Comparison of ENCODE assay signal across 8 mouse cellular contexts in the genomic region with DNA sequence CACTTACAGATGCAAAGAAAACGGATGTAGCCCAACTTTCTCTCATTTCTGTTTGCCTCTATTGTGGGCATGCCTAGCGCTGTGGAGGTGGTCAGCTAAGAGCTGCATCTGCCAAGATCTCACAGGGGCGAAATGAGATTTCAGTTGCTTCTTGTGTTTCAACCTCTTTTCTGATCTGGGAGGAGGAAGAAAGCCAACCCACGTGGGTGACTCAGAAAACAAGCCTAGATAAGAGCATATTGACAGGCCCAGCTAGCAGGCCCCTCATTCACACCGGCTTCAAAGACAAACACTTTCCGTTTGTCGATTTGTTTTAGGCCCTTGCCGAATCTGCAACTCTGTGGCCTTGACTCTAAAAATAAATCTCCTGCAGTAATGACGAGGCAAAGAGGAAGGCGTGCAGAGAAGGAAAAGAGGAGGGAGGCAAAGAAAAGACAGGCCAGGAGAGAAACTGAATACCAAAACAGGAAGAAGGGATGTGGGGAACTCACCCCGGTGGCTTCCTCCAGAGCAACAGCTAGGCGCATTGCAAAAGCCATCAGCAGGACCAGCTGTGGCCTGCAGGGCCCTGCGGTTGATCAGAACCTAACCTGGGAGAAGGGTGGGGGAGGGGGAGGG.
DNase-seq lines count a peak whose midpoint lies in the region; ATAC-seq and TF ChIP-seq lines count a peak whose summit lies in the region.

No protein-coding gene starts in this region.

- WGBS in heart, embryonic 11.5 days (ENCODE audit: insufficient replicate concordance) = 11% methylated on average over 13 of the region's 13 CpGs
- WGBS in thymus, adult 2 months = 0% methylated on average over 13 of the region's 13 CpGs

- no peak overlapping the region for H3K4me2 ChIP-seq in heart, embryonic 11.5 days

- no peak for TF ChIP-seq CTCF in thymus, adult 2 months (IDR thresholded peaks at IDR 0.05; ENCODE audit: borderline replicate concordance, control insufficient read depth, extremely low read depth, insufficient read depth, low read length, poor library complexity)

- no peaks in the 10 kb centered on the region for H3K36me3 ChIP-seq in heart, embryonic 11.5 days (ENCODE audit: control insufficient read depth, insufficient read depth, low read length)
- no peaks in the 10 kb centered on the region for H3K36me3 ChIP-seq in thymus, adult 2 months (ENCODE audit: control insufficient read depth, insufficient read depth, low read length)

- no peak overlapping the region; the same call in 1 of the 2 replicates for H3K9ac ChIP-seq in heart, embryonic 11.5 days (ENCODE audit: low read depth, low read length)

- H3K27ac ChIP-seq in heart, embryonic 11.5 days (ENCODE audit: low read depth, low read length) = peak overlapping the region; percentile 46
- peak overlapping the region; percentile 93 for H3K27ac ChIP-seq in thymus, adult 2 months (ENCODE audit: control insufficient read depth, insufficient read depth, low read length)

- no peak for ATAC-seq in heart, embryonic 11.5 days (replicated peaks; ENCODE audit: insufficient number of reproducible peaks, low FRiP score, low TSS enrichment)

- intact Hi-C loops in heart, postnatal 14 days (cut with DNase I) = loop anchor here (5.0 kb wide), 1 partner anchor 144 kb away; no protein-coding TSS in a partner anchor

- H3K9me3 ChIP-seq in heart, embryonic 11.5 days (replicated peaks; ENCODE audit: control insufficient read depth, low read length) = no peaks in the 10 kb centered on the region

- DNase-seq in heart, postnatal 14 days = no peak
- peak; percentile 31 to 35 for DNase-seq in right cerebral cortex, adult 2 months (ENCODE audit: low spot score in 2 of 2)
- no peak for DNase-seq in right cerebral cortex, postnatal 4 days
- peak; percentile 50 for DNase-seq in induced T-regulatory cell, adult 2 months (ENCODE audit: low read depth)
- peak; percentile 35 for DNase-seq in thymus, adult 2 months
- no peak for DNase-seq in layer of hippocampus, adult 9-11 months
- DNase-seq in urinary bladder, adult 18-20 months (ENCODE audit: low spot score in 2 of 2) = no peak

- H3K4me3 ChIP-seq in heart, embryonic 11.5 days (ENCODE audit: low read depth, low read length) = no peak overlapping the region
- H3K4me3 ChIP-seq in thymus, adult 2 months (ENCODE audit: control insufficient read depth, insufficient read depth, low read length) = no peak overlapping the region

- no peaks in the 10 kb centered on the region; the same call in 1 of the 2 replicates for H3K27me3 ChIP-seq in heart, embryonic 11.5 days (ENCODE audit: control insufficient read depth, insufficient read depth, low read length)
- no peaks in the 10 kb centered on the region for H3K27me3 ChIP-seq in thymus, adult 2 months (ENCODE audit: control insufficient read depth, insufficient read depth, low read length)

- no peak for TF ChIP-seq POLR2A in thymus, adult 2 months (IDR thresholded peaks at IDR 0.05; ENCODE audit: control insufficient read depth, extremely low read depth, insufficient read depth, low read length, poor library complexity)

- H3K4me1 ChIP-seq in heart, embryonic 11.5 days (ENCODE audit: control insufficient read depth, insufficient read depth, low read length) = peaks cover 11% of the 10 kb centered on the region
- H3K4me1 ChIP-seq in thymus, adult 2 months (replicated peaks; ENCODE audit: control insufficient read depth, insufficient read depth, low read length) = peaks cover 21% of the 10 kb centered on the region

Comparison
In these comparisons a context has a peak if more than half of its experiments do, and no peak if none do; other contexts are left out.
1. DNase-seq: peak in right cerebral cortex, adult 2 months (2 of 2), induced T-regulatory cell, adult 2 months (single experiment) and thymus, adult 2 months (single experiment); none in heart, postnatal 14 days (0 of 2), right cerebral cortex, postnatal 4 days (single experiment), layer of hippocampus, adult 9-11 months (single experiment) and urinary bladder, adult 18-20 months (0 of 2).